Mouse (Mus musculus): ENCODE data around the gene Xpo6. TPM values are rescaled to one million over a fixed set of nuclear protein-coding genes. Genes with fewer than 3 reads are reported as not detected.

Xpo6 gene
- total and polyA plus RNA-seq, 2 experiments from 2014 or later: 14.2 to 78.8 TPM

- no peak overlapping the region for H3K4me2 ChIP-seq (ENCODE audit: low read depth, low read length)
- no peak for TF ChIP-seq CTCF (IDR thresholded peaks at IDR 0.05; ENCODE audit: low read depth)
These were observed 44.0 kb upstream of the Xpo6 start for GRCm38 (mm10) chr7:126244168-126244750.

DNA sequence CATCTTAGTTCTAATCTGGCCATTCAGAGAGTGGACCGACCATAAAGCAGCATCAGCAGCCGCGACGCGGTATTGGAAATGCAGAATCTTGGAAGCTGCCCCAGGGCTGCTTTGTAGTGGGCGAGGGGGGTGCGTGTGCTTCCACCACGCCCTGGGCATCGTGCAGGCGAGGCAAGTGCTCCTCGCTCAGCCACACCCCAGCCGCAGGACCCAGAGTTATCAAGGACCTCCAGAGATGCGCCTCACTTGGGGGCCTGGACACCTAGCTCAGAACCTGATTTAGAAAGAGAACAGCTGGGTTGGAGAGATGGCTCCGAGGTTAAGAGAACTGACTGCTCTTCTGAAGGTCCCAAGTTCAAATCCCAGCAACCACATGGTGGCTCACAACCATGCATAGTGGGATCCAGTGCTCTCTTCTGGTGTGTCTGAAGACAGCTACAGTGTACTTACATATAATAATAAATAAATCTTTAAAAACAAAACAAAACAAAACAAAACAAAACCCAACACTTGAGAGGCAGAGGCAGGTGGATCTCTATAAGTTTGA, 40.6 kb upstream of the Xpo6 start:
- no peak overlapping the region for H3K9ac ChIP-seq (replicated peaks; ENCODE audit: low read depth, low read length)
- ATAC-seq (ENCODE audit: insufficient read depth, low read depth) (no peak), DNase-seq (ENCODE audit: low spot score) (no peak)
- TF ChIP-seq CTCF (IDR thresholded peaks at IDR 0.05; ENCODE audit: low read depth) (no peak), EP300 (IDR thresholded peaks at IDR 0.05; ENCODE audit: low read depth) (no peak)
- H3K27ac ChIP-seq (ENCODE audit: low read depth): no peak overlapping the region
- peaks cover 8% of the 10 kb centered on the region; the same call in 1 of the 2 replicates for H3K4me1 ChIP-seq (ENCODE audit: control insufficient read depth, insufficient read depth)
- no peaks in the 10 kb centered on the region for H3K27me3 ChIP-seq (ENCODE audit: control insufficient read depth, insufficient read depth, low read length)
- H3K4me3 ChIP-seq (ENCODE audit: low read depth, low read length): no peak overlapping the region
- H3K4me2 ChIP-seq (ENCODE audit: low read depth, low read length): no peak overlapping the region
- WGBS: 76% methylated on average over 14 of the region's 14 CpGs
- no peaks in the 10 kb centered on the region for H3K9me3 ChIP-seq (replicated peaks; ENCODE audit: control insufficient read depth, low read length)
- H3K36me3 ChIP-seq (replicated peaks; ENCODE audit: control insufficient read depth, insufficient read depth, low read length): no peaks in the 10 kb centered on the region

More at GRCm38 (mm10) chr7:126244168-126244750, 44.0 kb upstream of the Xpo6 start:
- Histone ChIP-seq H3K27me3 (ENCODE audit: control insufficient read depth, insufficient read depth, low read length) (no peaks in the 10 kb centered on the region), H3K4me1 (ENCODE audit: control insufficient read depth, insufficient read depth) (no peaks in the 10 kb centered on the region), H3K4me3 (ENCODE audit: low read depth, low read length) (no peak overlapping the region), H3K9me3 (replicated peaks; ENCODE audit: control insufficient read depth, low read length) (no peaks in the 10 kb centered on the region), H3K27ac (ENCODE audit: low read depth) (no peak overlapping the region), H3K9ac (replicated peaks; ENCODE audit: low read depth, low read length) (no peak overlapping the region), H3K36me3 (replicated peaks; ENCODE audit: control insufficient read depth, insufficient read depth, low read length) (no peaks in the 10 kb centered on the region)
- ATAC-seq (ENCODE audit: insufficient read depth, low read depth) (no peak), DNase-seq (ENCODE audit: low spot score) (no peak)
- 58% methylated on average over 6 of the region's 6 CpGs for WGBS

- TF ChIP-seq EP300 (IDR thresholded peaks at IDR 0.05; ENCODE audit: low read depth): no peak
- TF ChIP-seq CTCF (IDR thresholded peaks at IDR 0.05; ENCODE audit: low read depth): no peak; the same call in 1 of the 2 replicates
- Histone ChIP-seq H3K9me3 (replicated peaks; ENCODE audit: control insufficient read depth, low read length) (no peaks in the 10 kb centered on the region), H3K27ac (ENCODE audit: low read depth) (no peak overlapping the region), H3K4me1 (ENCODE audit: control insufficient read depth, insufficient read depth) (peaks cover 8% of the 10 kb centered on the region; the same call in 1 of the 2 replicates), H3K4me2 (ENCODE audit: low read depth, low read length) (no peak overlapping the region), H3K4me3 (ENCODE audit: low read depth, low read length) (no peak overlapping the region), H3K36me3 (replicated peaks; ENCODE audit: control insufficient read depth, insufficient read depth, low read length) (no peaks in the 10 kb centered on the region), H3K27me3 (ENCODE audit: control insufficient read depth, insufficient read depth, low read length) (no peaks in the 10 kb centered on the region), H3K9ac (replicated peaks; ENCODE audit: low read depth, low read length) (no peak overlapping the region)
- no peak for ATAC-seq (ENCODE audit: insufficient read depth, low read depth)
- WGBS: 57% methylated on average over 5 of the region's 5 CpGs
- DNase-seq (ENCODE audit: low spot score): no peak
These were observed 36.5 kb upstream of the Xpo6 start for GRCm38 (mm10) chr7:126236794-126237192.

DNA sequence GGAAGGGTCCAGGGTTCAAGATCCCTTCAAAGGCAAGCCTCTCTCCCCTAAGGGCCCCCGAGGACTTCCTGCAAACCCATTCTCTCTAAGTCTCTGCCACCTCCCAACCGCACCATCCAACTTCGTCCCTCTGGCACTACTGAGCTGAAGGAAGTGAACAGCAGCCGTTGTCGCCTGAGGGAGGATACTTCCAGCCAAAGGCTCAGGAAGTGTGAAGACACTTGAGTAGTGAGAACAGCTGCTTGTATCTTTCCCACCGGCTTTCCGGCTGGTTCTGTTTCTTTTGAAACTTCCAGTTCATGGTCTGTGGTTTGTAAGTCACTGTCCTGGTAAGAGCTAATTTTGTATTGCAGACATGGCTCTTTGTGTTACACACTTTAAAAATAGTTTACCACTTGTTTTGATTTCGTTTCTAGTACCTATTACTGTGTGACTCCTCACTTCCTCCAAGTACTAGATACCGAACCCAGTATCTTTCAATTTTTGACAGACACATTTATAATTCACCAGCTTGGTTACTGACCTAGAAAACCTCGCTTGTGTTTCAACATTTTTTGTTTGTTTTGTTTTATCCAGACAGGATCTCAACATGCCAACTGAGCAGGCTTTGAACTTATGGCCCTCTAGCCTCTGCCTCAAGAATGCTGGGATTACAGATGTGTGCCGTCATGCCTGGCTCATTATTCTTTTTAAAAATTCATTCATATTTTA, 35.9 kb upstream of the Xpo6 start:
- Histone ChIP-seq H3K4me2 (ENCODE audit: low read depth, low read length) (no peak overlapping the region), H3K27ac (ENCODE audit: low read depth) (no peak overlapping the region), H3K27me3 (ENCODE audit: control insufficient read depth, insufficient read depth, low read length) (no peaks in the 10 kb centered on the region), H3K36me3 (replicated peaks; ENCODE audit: control insufficient read depth, insufficient read depth, low read length) (no peaks in the 10 kb centered on the region), H3K4me3 (ENCODE audit: low read depth, low read length) (no peak overlapping the region), H3K9ac (replicated peaks; ENCODE audit: low read depth, low read length) (no peak overlapping the region), H3K4me1 (ENCODE audit: control insufficient read depth, insufficient read depth) (peaks cover 8% of the 10 kb centered on the region; the same call in 1 of the 2 replicates), H3K9me3 (replicated peaks; ENCODE audit: control insufficient read depth, low read length) (no peaks in the 10 kb centered on the region)
- DNase-seq (ENCODE audit: low spot score): no peak
- no peak for ATAC-seq (ENCODE audit: insufficient read depth, low read depth)
- TF ChIP-seq CTCF (IDR thresholded peaks at IDR 0.05; ENCODE audit: low read depth) (no peak), EP300 (IDR thresholded peaks at IDR 0.05; ENCODE audit: low read depth) (no peak)
- WGBS: 28% methylated on average over 11 of the region's 11 CpGs

- Histone ChIP-seq H3K4me2 (ENCODE audit: low read depth, low read length) (no peak overlapping the region), H3K9me3 (replicated peaks; ENCODE audit: control insufficient read depth, low read length) (no peaks in the 10 kb centered on the region), H3K27ac (ENCODE audit: low read depth) (no peak overlapping the region), H3K27me3 (ENCODE audit: control insufficient read depth, insufficient read depth, low read length) (no peaks in the 10 kb centered on the region), H3K4me3 (ENCODE audit: low read depth, low read length) (no peak overlapping the region), H3K9ac (replicated peaks; ENCODE audit: low read depth, low read length) (no peak overlapping the region), H3K4me1 (ENCODE audit: control insufficient read depth, insufficient read depth) (peaks cover 8% of the 10 kb centered on the region; the same call in 1 of the 2 replicates), H3K36me3 (replicated peaks; ENCODE audit: control insufficient read depth, insufficient read depth, low read length) (no peaks in the 10 kb centered on the region)
- 91% methylated on average over 3 of the region's 3 CpGs for WGBS
- TF ChIP-seq EP300 (IDR thresholded peaks at IDR 0.05; ENCODE audit: low read depth) (no peak), CTCF (IDR thresholded peaks at IDR 0.05; ENCODE audit: low read depth) (no peak)
- no peak for DNase-seq (ENCODE audit: low spot score)
- no peak for ATAC-seq (ENCODE audit: insufficient read depth, low read depth)
These were observed 34.3 kb upstream of the Xpo6 start for GRCm38 (mm10) chr7:126234611-126235010.
